Mouse (Mus musculus): Measurements from ENCODE around the gene Tspan17. TPM values are rescaled to one million over a fixed set of nuclear protein-coding genes. Genes with fewer than 3 reads are reported as not detected.

Gene Tspan17
- polyA plus RNA-seq, 1 experiment from 2014 or later, result 3.9 TPM

GRCm38 (mm10) chr13:54828508-54828907, 39.3 kb downstream of the Tspan17 start:
- Histone ChIP-seq H3K4me2 (no peak overlapping the region), H3K36me3 (ENCODE audit: control insufficient read depth, insufficient read depth, low read length) (no peaks in the 10 kb centered on the region), H3K9me3 (replicated peaks; ENCODE audit: control insufficient read depth, low read length) (no peaks in the 10 kb centered on the region), H3K4me1 (ENCODE audit: control insufficient read depth, insufficient read depth, low read length) (0 out of 2 replicates have a peak, but pooled peaks cover 2% of the 10 kb centered on the region), H3K27ac (ENCODE audit: low read depth, low read length) (no peak overlapping the region), H3K27me3 (ENCODE audit: control insufficient read depth, insufficient read depth, low read length) (no peaks in the 10 kb centered on the region), H3K4me3 (ENCODE audit: low read depth, low read length) (no peak overlapping the region), H3K9ac (ENCODE audit: low read depth, low read length) (no peak overlapping the region)
- ATAC-seq (replicated peaks; ENCODE audit: insufficient number of reproducible peaks, low FRiP score, low TSS enrichment), result no peak
- WGBS (ENCODE audit: insufficient replicate concordance), result 43% methylated on average over 6 of the region's 6 CpGs

GRCm38 (mm10) chr13:54829450-54829849, 40.3 kb downstream of the Tspan17 start:
- Histone ChIP-seq H3K27ac (ENCODE audit: low read depth, low read length) (no peak overlapping the region), H3K9me3 (replicated peaks; ENCODE audit: control insufficient read depth, low read length) (no peaks in the 10 kb centered on the region), H3K4me2 (peak overlapping the region; percentile 42), H3K27me3 (ENCODE audit: control insufficient read depth, insufficient read depth, low read length) (no peaks in the 10 kb centered on the region), H3K4me3 (ENCODE audit: low read depth, low read length) (0 out of 2 replicates have a peak overlapping the region, but pooled peaks have one; percentile 5), H3K9ac (ENCODE audit: low read depth, low read length) (no peak overlapping the region), H3K4me1 (ENCODE audit: control insufficient read depth, insufficient read depth, low read length) (0 out of 2 replicates have a peak, but pooled peaks cover 2% of the 10 kb centered on the region), H3K36me3 (ENCODE audit: control insufficient read depth, insufficient read depth, low read length) (no peaks in the 10 kb centered on the region)
- ATAC-seq (replicated peaks; ENCODE audit: insufficient number of reproducible peaks, low FRiP score, low TSS enrichment), result no peak
- WGBS (ENCODE audit: insufficient replicate concordance), result 4% methylated on average over 13 of the region's 13 CpGs

- WGBS (ENCODE audit: insufficient replicate concordance), result 71% methylated on average over 14 of the region's 14 CpGs
- no peak overlapping the region for H3K4me3 ChIP-seq (ENCODE audit: low read depth, low read length)
- H3K36me3 ChIP-seq (ENCODE audit: control insufficient read depth, insufficient read depth, low read length), result no peaks in the 10 kb centered on the region
- no peak for ATAC-seq (replicated peaks; ENCODE audit: insufficient number of reproducible peaks, low FRiP score, low TSS enrichment)
- H3K4me2 ChIP-seq, result no peak overlapping the region
- H3K4me1 ChIP-seq (ENCODE audit: control insufficient read depth, insufficient read depth, low read length), result no peaks in the 10 kb centered on the region
- no peak overlapping the region for H3K9ac ChIP-seq (ENCODE audit: low read depth, low read length)
- H3K27ac ChIP-seq (ENCODE audit: low read depth, low read length), result no peak overlapping the region
- 0 out of 2 replicates have a peak, but pooled peaks cover 2% of the 10 kb centered on the region for H3K27me3 ChIP-seq (ENCODE audit: control insufficient read depth, insufficient read depth, low read length)
- no peaks in the 10 kb centered on the region for H3K9me3 ChIP-seq (replicated peaks; ENCODE audit: control insufficient read depth, low read length)
Observed at GRCm38 (mm10) chr13:54836351-54837030, 47.3 kb downstream of the Tspan17 start.

GRCm38 (mm10) chr13:54837061-54837460, 47.9 kb downstream of the Tspan17 start:
- ATAC-seq (replicated peaks; ENCODE audit: insufficient number of reproducible peaks, low FRiP score, low TSS enrichment), result no peak
- H3K4me2 ChIP-seq, result no peak overlapping the region
- H3K9ac ChIP-seq (ENCODE audit: low read depth, low read length), result no peak overlapping the region

GRCm38 (mm10) chr13:54837471-54837889, 48.3 kb downstream of the Tspan17 start:
- H3K4me2 ChIP-seq, result peak overlapping the region; percentile 31; the same call in 1 of the 2 replicates
- H3K27ac ChIP-seq (ENCODE audit: low read depth, low read length), result no peak overlapping the region
- ATAC-seq (replicated peaks; ENCODE audit: insufficient number of reproducible peaks, low FRiP score, low TSS enrichment), result no peak
- no peaks in the 10 kb centered on the region for H3K9me3 ChIP-seq (replicated peaks; ENCODE audit: control insufficient read depth, low read length)
- H3K4me1 ChIP-seq (ENCODE audit: control insufficient read depth, insufficient read depth, low read length), result no peaks in the 10 kb centered on the region
- no peaks in the 10 kb centered on the region for H3K36me3 ChIP-seq (ENCODE audit: control insufficient read depth, insufficient read depth, low read length)
- H3K4me3 ChIP-seq (ENCODE audit: low read depth, low read length), result no peak overlapping the region
- H3K27me3 ChIP-seq (ENCODE audit: control insufficient read depth, insufficient read depth, low read length), result 0 out of 2 replicates have a peak, but pooled peaks cover 2% of the 10 kb centered on the region
- no peak overlapping the region for H3K9ac ChIP-seq (ENCODE audit: low read depth, low read length)
- WGBS (ENCODE audit: insufficient replicate concordance), result 14% methylated on average over 9 of the region's 9 CpGs

More at GRCm38 (mm10) chr13:54837061-54837460, 47.9 kb downstream of the Tspan17 start:
- H3K27ac ChIP-seq (ENCODE audit: low read depth, low read length), result no peak overlapping the region
- H3K4me3 ChIP-seq (ENCODE audit: low read depth, low read length), result no peak overlapping the region
- no peaks in the 10 kb centered on the region for H3K4me1 ChIP-seq (ENCODE audit: control insufficient read depth, insufficient read depth, low read length)
- no peaks in the 10 kb centered on the region for H3K36me3 ChIP-seq (ENCODE audit: control insufficient read depth, insufficient read depth, low read length)
- 0 out of 2 replicates have a peak, but pooled peaks cover 2% of the 10 kb centered on the region for H3K27me3 ChIP-seq (ENCODE audit: control insufficient read depth, insufficient read depth, low read length)
- H3K9me3 ChIP-seq (replicated peaks; ENCODE audit: control insufficient read depth, low read length), result no peaks in the 10 kb centered on the region
- 72% methylated on average over 5 of the region's 5 CpGs for WGBS (ENCODE audit: insufficient replicate concordance)

- H3K4me2 ChIP-seq, result no peak overlapping the region
- H3K27me3 ChIP-seq (ENCODE audit: control insufficient read depth, insufficient read depth, low read length), result 0 out of 2 replicates have a peak, but pooled peaks cover 2% of the 10 kb centered on the region
- H3K9ac ChIP-seq (ENCODE audit: low read depth, low read length), result no peak overlapping the region
- H3K36me3 ChIP-seq (ENCODE audit: control insufficient read depth, insufficient read depth, low read length), result no peaks in the 10 kb centered on the region
- no peaks in the 10 kb centered on the region for H3K4me1 ChIP-seq (ENCODE audit: control insufficient read depth, insufficient read depth, low read length)
- no peak overlapping the region for H3K27ac ChIP-seq (ENCODE audit: low read depth, low read length)
- WGBS (ENCODE audit: insufficient replicate concordance), result 78% methylated on average over 15 of the region's 15 CpGs
- no peak for ATAC-seq (replicated peaks; ENCODE audit: insufficient number of reproducible peaks, low FRiP score, low TSS enrichment)
- no peaks in the 10 kb centered on the region for H3K9me3 ChIP-seq (replicated peaks; ENCODE audit: control insufficient read depth, low read length)
- H3K4me3 ChIP-seq (ENCODE audit: low read depth, low read length), result no peak overlapping the region
Observed at GRCm38 (mm10) chr13:54838540-54838939, 49.4 kb downstream of the Tspan17 start.

- H3K4me2 ChIP-seq, result no peak overlapping the region
- H3K4me3 ChIP-seq (ENCODE audit: low read depth, low read length), result no peak overlapping the region
- ATAC-seq (replicated peaks; ENCODE audit: insufficient number of reproducible peaks, low FRiP score, low TSS enrichment), result no peak
- no peaks in the 10 kb centered on the region for H3K36me3 ChIP-seq (ENCODE audit: control insufficient read depth, insufficient read depth, low read length)
- H3K27me3 ChIP-seq (ENCODE audit: control insufficient read depth, insufficient read depth, low read length), result 0 out of 2 replicates have a peak, but pooled peaks cover 2% of the 10 kb centered on the region
- no peak overlapping the region for H3K27ac ChIP-seq (ENCODE audit: low read depth, low read length)
- WGBS (ENCODE audit: insufficient replicate concordance), result 64% methylated on average over 6 of the region's 6 CpGs
- H3K9ac ChIP-seq (ENCODE audit: low read depth, low read length), result no peak overlapping the region
- H3K9me3 ChIP-seq (replicated peaks; ENCODE audit: control insufficient read depth, low read length), result no peaks in the 10 kb centered on the region
- no peaks in the 10 kb centered on the region for H3K4me1 ChIP-seq (ENCODE audit: control insufficient read depth, insufficient read depth, low read length)
Observed at GRCm38 (mm10) chr13:54839211-54839610, 50.0 kb downstream of the Tspan17 start.

GRCm38 (mm10) chr13:54844579-54844978, 55.4 kb downstream of the Tspan17 start:
- Histone ChIP-seq H3K4me2 (no peak overlapping the region), H3K4me3 (ENCODE audit: low read depth, low read length) (no peak overlapping the region), H3K9ac (ENCODE audit: low read depth, low read length) (no peak overlapping the region), H3K27me3 (ENCODE audit: control insufficient read depth, insufficient read depth, low read length) (0 out of 2 replicates have a peak, but pooled peaks cover 2% of the 10 kb centered on the region), H3K27ac (ENCODE audit: low read depth, low read length) (no peak overlapping the region), H3K36me3 (ENCODE audit: control insufficient read depth, insufficient read depth, low read length) (no peaks in the 10 kb centered on the region), H3K9me3 (replicated peaks; ENCODE audit: control insufficient read depth, low read length) (no peaks in the 10 kb centered on the region), H3K4me1 (ENCODE audit: control insufficient read depth, insufficient read depth, low read length) (no peaks in the 10 kb centered on the region)
- WGBS (ENCODE audit: insufficient replicate concordance), result 56% methylated on average over 8 of the region's 8 CpGs
- ATAC-seq (replicated peaks; ENCODE audit: insufficient number of reproducible peaks, low FRiP score, low TSS enrichment), result no peak

Data from heart, embryonic 11.5 days (tissue).